Mouse (Mus musculus): ENCODE measurements around the gene Crybb3.

- no peak for TF ChIP-seq POLR2A (IDR thresholded peaks at IDR 0.05; ENCODE audit: extremely low read depth, insufficient read depth, low read length)
- no peak for TF ChIP-seq CTCF (IDR thresholded peaks at IDR 0.05; ENCODE audit: low read depth, low read length)
These were observed 35.7 kb downstream of the Crybb3 start for GRCm38 (mm10) chr5:113045511-113046273.
